Mouse (Mus musculus) lung, adult 2 months (tissue): Measurements from ENCODE around the gene Golt1b.

Source experiments
- CTCF ChIP-seq: fragments of 200-500 bp; IDR thresholded peaks from 2 replicates; pipeline ENCODE4 v1.5.1; 2011; ENCODE audit warnings: mild to moderate bottlenecking, low read length, control low read depth; ENCODE audit not compliant: insufficient read depth
- POLR2A ChIP-seq: fragments of 200-500 bp; IDR thresholded peaks from 2 replicates; pipeline ENCODE4 v1.6.1; 2011; ENCODE audit warnings: low read depth, mild to moderate bottlenecking, control low read depth, low read length, borderline replicate concordance; ENCODE audit errors: extremely low read depth

DNA sequence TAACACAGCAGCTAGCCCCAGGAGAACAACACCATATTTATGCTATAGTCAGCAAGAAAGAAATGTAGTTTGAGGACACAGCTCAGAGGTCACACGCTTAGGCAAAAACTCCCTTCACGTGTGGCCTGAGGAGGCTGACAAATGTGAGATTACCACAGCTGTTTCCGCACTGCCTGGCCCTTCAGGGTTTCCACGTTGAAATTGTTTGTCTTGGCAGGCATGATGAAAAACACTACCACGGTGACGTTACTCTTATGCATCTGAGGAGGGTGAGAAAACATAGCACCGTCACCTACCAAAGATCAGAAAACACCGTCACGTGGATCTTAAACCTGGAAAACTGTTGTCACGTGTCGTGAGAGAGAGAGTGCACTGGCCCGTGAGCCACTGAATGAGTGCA is 64.4 kb downstream of the Golt1b start:
- TF ChIP-seq POLR2A: no peak
- no peak for TF ChIP-seq CTCF
